Mouse (Mus musculus) stomach, adult 2 months (tissue): ENCODE data around the gene Wapl. TPM values are rescaled to one million over a fixed set of nuclear protein-coding genes. Genes with fewer than 3 reads are reported as not detected.

Experiments used
- polyA plus RNA-seq: library from polyadenylated mRNA; depleted of rRNA; stranded (reverse); fragments of >200 nt; gene quantifications from 2 replicates; pipeline ENCODE4 v1.2.3, GENCODE M21; 2012; rRNA removed

The Wapl gene
- 1.6 and 2.3 TPM in 2 replicates for polyA plus RNA-seq

GRCm38 (mm10) chr14:34673395-34674228, at the start of gene Wapl:
TSS of gene Wapl (plus strand) at chr14:34673928.

Other genes starting within 250 kb of the Wapl start
- gene Bmpr1a, start 170.6 kb upstream of the Wapl start, polyA plus RNA-seq: 1.2 and 2.7 TPM in 2 replicates
- not detected in 2 replicates for gene 9230112D13Rik, start 151.1 kb upstream of the Wapl start, polyA plus RNA-seq
- 24.1 and 41.3 TPM in 2 replicates for gene Ldb3, start 85.2 kb upstream of the Wapl start, polyA plus RNA-seq
- not detected in 2 replicates for gene Opn4, start 73.8 kb upstream of the Wapl start, polyA plus RNA-seq
- 0.52 and 0.58 TPM in 2 replicates for gene Grid1, start 146.2 kb downstream of the Wapl start, polyA plus RNA-seq